Mouse (Mus musculus) limb, embryonic 12.5 days (tissue): ENCODE measurements at regions not wholly inside any gene's neighbourhood (a gene's known extent, or its start where the extent isn't known, plus 50 kb on each side); places are given as distances from the start of the nearest gene placed in this dataset.
A peak's percentile ranks its signal among the peaks of the same experiment; 100 is the strongest.
"Not testable (repeated sequence)": the region's sequence is repeated elsewhere in the genome, so short reads cannot be mapped to it uniquely, and the experiment has no call there.

Source experiments
- ATAC-seq: fragments of 200-750 bp; cut with Nextera tagmentation; 2 replicates; pipeline ENCODE4 v1.8.0; 2017; ENCODE audit warnings: low read depth, moderate TSS enrichment; ENCODE audit not compliant: insufficient number of reproducible peaks, insufficient read depth, low FRiP score, low TSS enrichment
- H3K27ac ChIP-seq: fragments of 300-500 bp; sonication (generic); 2 replicates; pipeline ENCODE4 v1.5.1; 2016; ENCODE audit warnings: mild to moderate bottlenecking, moderate library complexity
- H3K27me3 ChIP-seq: fragments of 300-500 bp; sonication (generic); 2 replicates; pipeline ENCODE4 v1.6.1; 2016; ENCODE audit warnings: mild to moderate bottlenecking, moderate library complexity
- H3K36me3 ChIP-seq: fragments of 300-500 bp; sonication (generic); 2 replicates; pipeline ENCODE4 v1.6.1; 2016; ENCODE audit warnings: mild to moderate bottlenecking, moderate library complexity
- H3K4me1 ChIP-seq: fragments of 300-500 bp; sonication (generic); replicated peaks from 2 replicates; pipeline ENCODE4 v1.6.1; 2016
- H3K4me2 ChIP-seq: fragments of 300-500 bp; sonication (generic); 2 replicates; pipeline ENCODE4 v1.6.1; 2016; ENCODE audit warnings: mild to moderate bottlenecking, moderate library complexity
- H3K4me3 ChIP-seq: fragments of 300-500 bp; sonication (generic); replicated peaks from 2 replicates; pipeline ENCODE4 v1.5.1; 2016; ENCODE audit warnings: mild to moderate bottlenecking
- H3K9ac ChIP-seq: fragments of 300-500 bp; sonication (generic); replicated peaks from 2 replicates; pipeline ENCODE4 v1.6.1; 2016; ENCODE audit warnings: mild to moderate bottlenecking, moderate library complexity
- H3K9me3 ChIP-seq: fragments of 300-500 bp; sonication (generic); 2 replicates; pipeline ENCODE4 v1.6.1; 2016; ENCODE audit warnings: mild to moderate bottlenecking, moderate library complexity
- WGBS: fragments of 180-500 bp; shearing (Covaris S2); methylation state at CpG from one replicate; pipeline ENCODE4 v1.1.7; 2016; 5-methylcytosine and 5-hydroxymethylcytosine counted together

DNA sequence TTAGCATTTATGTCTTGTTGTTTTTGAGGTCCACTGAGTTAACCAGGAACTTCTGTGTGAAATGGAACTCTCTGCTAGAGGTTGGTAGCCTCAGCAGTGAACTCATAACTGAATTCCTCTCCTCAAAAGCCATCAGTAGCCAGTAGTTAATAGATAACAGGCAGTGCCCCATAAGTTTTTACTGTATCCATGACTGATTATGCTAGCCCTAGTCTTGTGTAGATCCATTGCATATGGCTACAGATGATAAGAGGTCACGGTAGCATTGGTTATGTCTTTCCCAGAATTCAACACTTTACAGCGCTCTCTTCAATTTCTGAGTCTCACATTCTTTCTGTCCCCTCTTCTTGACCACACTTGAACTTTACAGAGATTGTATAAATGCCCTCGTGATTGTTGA is 499.7 kb upstream of the Dab2 start:
- WGBS: 95% methylated on average over 3 of the region's 3 CpGs
- Histone ChIP-seq H3K9ac (no peak overlapping the region), H3K27me3 (no peaks in the 10 kb centered on the region), H3K27ac (no peak overlapping the region), H3K4me1 (no peaks in the 10 kb centered on the region), H3K36me3 (no peaks in the 10 kb centered on the region), H3K4me3 (no peak overlapping the region), H3K4me2 (no peak overlapping the region), H3K9me3 (no peaks in the 10 kb centered on the region)
- no peak for ATAC-seq

GRCm38 (mm10) chr15:5811154-5811732 is 488.3 kb upstream of the Dab2 start:
- no peak overlapping the region for H3K27ac ChIP-seq
- no peaks in the 10 kb centered on the region for H3K9me3 ChIP-seq
- H3K9ac ChIP-seq: no peak overlapping the region
- no peaks in the 10 kb centered on the region for H3K27me3 ChIP-seq
- 74% methylated on average over 9 of the region's 9 CpGs for WGBS
- peaks cover 8% of the 10 kb centered on the region for H3K4me1 ChIP-seq
- peak; percentile 73; the same call in 1 of the 2 replicates for ATAC-seq
- H3K4me3 ChIP-seq: no peak overlapping the region
- no peaks in the 10 kb centered on the region for H3K36me3 ChIP-seq
- H3K4me2 ChIP-seq: no peak overlapping the region

DNA sequence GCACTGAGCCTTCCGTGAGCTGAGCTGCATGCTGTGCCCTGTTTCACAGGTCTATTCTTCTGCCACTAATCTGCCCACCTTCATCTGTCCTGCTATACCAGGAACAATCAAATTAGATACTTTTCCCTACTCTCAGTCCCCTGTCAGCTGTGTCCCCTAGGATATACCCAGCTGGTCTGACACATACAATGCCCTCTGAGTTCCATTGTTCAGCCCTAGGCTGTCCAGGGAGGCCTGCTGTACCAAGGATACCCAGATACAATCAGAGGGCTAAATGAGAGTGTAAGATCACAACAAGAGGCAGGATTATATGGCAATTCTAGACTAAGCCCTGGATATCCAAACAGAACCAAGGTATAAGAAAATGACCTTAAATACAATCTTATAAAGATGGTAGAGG is 487.6 kb upstream of the Dab2 start:
- H3K4me3 ChIP-seq: no peak overlapping the region
- ATAC-seq: no peak
- no peak overlapping the region for H3K4me2 ChIP-seq
- H3K4me1 ChIP-seq: peaks cover 8% of the 10 kb centered on the region
- no peaks in the 10 kb centered on the region for H3K9me3 ChIP-seq
- WGBS: 86% methylated on average over 1 of the region's 1 CpGs
- H3K27ac ChIP-seq: no peak overlapping the region
- no peaks in the 10 kb centered on the region for H3K27me3 ChIP-seq
- no peak overlapping the region for H3K9ac ChIP-seq
- no peaks in the 10 kb centered on the region for H3K36me3 ChIP-seq

GRCm38 (mm10) chr15:5817901-5818576 is 481.5 kb upstream of the Dab2 start:
- Histone ChIP-seq H3K9ac (no peak overlapping the region), H3K4me3 (no peak overlapping the region), H3K27ac (no peak overlapping the region), H3K9me3 (no peaks in the 10 kb centered on the region), H3K27me3 (no peaks in the 10 kb centered on the region), H3K4me1 (no peaks in the 10 kb centered on the region), H3K36me3 (no peaks in the 10 kb centered on the region), H3K4me2 (no peak overlapping the region)
- WGBS: 53% methylated on average over 7 of the region's 7 CpGs
- ATAC-seq: no peak

GRCm38 (mm10) chr15:5839963-5840362 is 459.6 kb upstream of the Dab2 start:
- no peaks in the 10 kb centered on the region for H3K36me3 ChIP-seq
- no peaks in the 10 kb centered on the region for H3K27me3 ChIP-seq
- no peaks in the 10 kb centered on the region for H3K4me1 ChIP-seq
- H3K9ac ChIP-seq: no peak overlapping the region
- H3K4me2 ChIP-seq: no peak overlapping the region
- no peaks in the 10 kb centered on the region for H3K9me3 ChIP-seq
- no peak for ATAC-seq
- H3K4me3 ChIP-seq: no peak overlapping the region
- WGBS: 77% methylated on average over 4 of the region's 4 CpGs
- H3K27ac ChIP-seq: no peak overlapping the region

DNA sequence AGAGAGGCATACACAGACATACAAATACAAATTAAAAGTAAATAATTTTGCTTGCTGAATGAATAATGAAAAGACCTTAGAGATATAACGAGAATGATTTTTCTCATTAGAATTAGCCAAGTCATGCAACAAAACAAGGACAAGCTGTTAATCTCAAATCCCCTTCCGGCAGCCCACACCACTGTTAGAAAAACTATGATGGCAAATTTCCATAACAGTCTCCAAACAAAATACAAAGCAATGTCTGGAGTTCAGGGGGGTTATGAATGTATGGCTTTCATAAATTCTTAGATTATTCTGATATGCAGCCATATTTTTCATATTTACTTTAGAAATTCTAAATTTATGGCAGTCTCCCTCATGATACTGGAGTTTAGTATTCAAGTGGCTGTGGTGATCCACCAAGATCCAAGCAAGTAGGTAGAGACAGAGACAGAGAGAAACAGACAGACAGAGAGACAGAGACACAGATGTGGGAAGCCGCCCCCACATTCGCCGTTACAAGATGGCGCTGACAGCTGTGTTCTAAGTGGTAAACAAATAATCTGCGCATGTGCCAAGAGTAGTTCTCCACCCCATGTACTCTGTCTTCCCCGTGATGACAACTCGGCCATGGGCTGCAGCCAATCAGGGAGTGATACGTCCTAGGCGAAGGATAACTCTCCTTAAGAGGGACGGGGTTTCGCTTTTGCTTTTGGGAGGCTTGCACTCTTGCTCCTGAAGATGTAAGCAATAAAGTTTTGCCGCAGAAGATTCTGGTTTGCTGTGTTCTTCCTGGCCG is 458.0 kb upstream of the Dab2 start:
- H3K9ac ChIP-seq, H3K36me3 ChIP-seq, H3K27me3 ChIP-seq, ATAC-seq, H3K4me2 ChIP-seq, H3K9me3 ChIP-seq, H3K4me3 ChIP-seq, H3K4me1 ChIP-seq, H3K27ac ChIP-seq: not testable (repeated sequence)
- 90% methylated on average over 15 of the region's 15 CpGs for WGBS

GRCm38 (mm10) chr15:5846571-5846970 is 453.0 kb upstream of the Dab2 start:
- Histone ChIP-seq H3K9me3 (no peaks in the 10 kb centered on the region), H3K9ac (no peak overlapping the region), H3K4me2 (no peak overlapping the region), H3K4me1 (no peaks in the 10 kb centered on the region), H3K36me3 (no peaks in the 10 kb centered on the region), H3K27ac (no peak overlapping the region), H3K27me3 (no peaks in the 10 kb centered on the region), H3K4me3 (no peak overlapping the region)
- ATAC-seq: no peak
- 87% methylated on average over 5 of the region's 5 CpGs for WGBS

DNA sequence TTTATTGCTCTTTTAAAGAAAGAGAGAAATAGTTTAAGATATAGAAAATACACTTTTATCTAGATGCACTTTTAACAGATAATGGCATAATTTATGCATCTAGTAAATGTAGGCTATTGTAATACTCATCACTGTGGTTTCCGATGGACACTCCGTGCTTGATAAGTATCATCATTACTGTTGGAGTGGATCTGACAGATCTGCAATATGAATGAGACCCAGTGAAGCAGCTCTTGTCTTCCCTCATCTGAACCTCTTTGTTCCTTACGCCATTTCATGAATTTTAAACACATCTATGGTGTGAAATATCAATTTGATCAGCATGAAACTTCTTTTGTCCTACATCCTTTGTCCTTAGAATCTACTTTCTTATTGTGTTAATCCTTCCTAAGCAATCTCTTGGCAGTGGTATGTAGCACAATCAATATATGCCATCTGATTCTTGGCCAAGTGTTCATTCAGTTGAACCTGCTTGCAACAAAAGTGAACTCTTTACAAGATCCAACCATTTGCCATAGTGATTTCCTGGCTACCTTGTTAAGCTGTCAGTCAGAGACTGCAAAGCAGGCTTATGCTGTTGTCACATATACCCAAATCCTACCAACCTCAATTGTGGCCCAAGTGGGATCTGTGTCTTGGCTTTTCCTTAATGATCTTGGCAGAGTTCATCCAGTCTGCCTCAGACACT is 452.0 kb upstream of the Dab2 start:
- Histone ChIP-seq H3K27me3 (no peaks in the 10 kb centered on the region), H3K9me3 (no peaks in the 10 kb centered on the region), H3K4me3 (no peak overlapping the region), H3K27ac (no peak overlapping the region), H3K4me2 (no peak overlapping the region), H3K9ac (no peak overlapping the region), H3K36me3 (no peaks in the 10 kb centered on the region), H3K4me1 (no peaks in the 10 kb centered on the region)
- no peak for ATAC-seq
- WGBS: 89% methylated on average over 3 of the region's 3 CpGs

DNA sequence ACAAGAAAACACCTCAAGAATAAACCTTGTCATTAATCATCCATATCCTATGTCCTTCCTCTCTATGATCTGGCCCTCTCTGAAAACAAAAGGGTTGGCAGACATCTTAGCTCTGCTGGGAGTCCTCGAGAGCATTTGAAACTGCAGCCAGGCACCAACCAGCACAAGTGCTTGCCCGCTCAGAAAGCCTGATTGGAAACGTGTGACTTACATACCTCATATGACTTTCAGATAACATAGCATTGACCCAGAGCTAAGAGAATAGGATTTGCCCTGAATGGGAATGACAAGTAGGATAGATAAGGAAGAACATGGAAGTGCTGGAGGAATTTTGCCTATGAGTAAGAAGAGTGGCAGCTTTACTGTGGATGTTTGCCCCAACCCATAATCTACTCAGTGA is 447.1 kb upstream of the Dab2 start:
- WGBS: 69% methylated on average over 3 of the region's 3 CpGs

GRCm38 (mm10) chr15:5869289-5869688 is 430.3 kb upstream of the Dab2 start:
- Histone ChIP-seq H3K36me3 (no peaks in the 10 kb centered on the region), H3K4me3 (no peak overlapping the region), H3K4me2 (peak overlapping the region; percentile 42), H3K27me3 (no peaks in the 10 kb centered on the region), H3K9ac (no peak overlapping the region), H3K27ac (no peak overlapping the region), H3K4me1 (peaks cover 14% of the 10 kb centered on the region), H3K9me3 (no peaks in the 10 kb centered on the region)
- WGBS: 13% methylated on average over 12 of the region's 12 CpGs
- ATAC-seq: no peak

More for the DNA sequence above, 447.1 kb upstream of the Dab2 start:
- H3K4me3 ChIP-seq: no peak overlapping the region
- H3K9ac ChIP-seq: no peak overlapping the region
- no peaks in the 10 kb centered on the region for H3K27me3 ChIP-seq
- no peak for ATAC-seq
- H3K9me3 ChIP-seq: no peaks in the 10 kb centered on the region
- H3K4me1 ChIP-seq: no peaks in the 10 kb centered on the region
- no peak overlapping the region for H3K4me2 ChIP-seq
- no peaks in the 10 kb centered on the region for H3K36me3 ChIP-seq
- no peak overlapping the region for H3K27ac ChIP-seq

DNA sequence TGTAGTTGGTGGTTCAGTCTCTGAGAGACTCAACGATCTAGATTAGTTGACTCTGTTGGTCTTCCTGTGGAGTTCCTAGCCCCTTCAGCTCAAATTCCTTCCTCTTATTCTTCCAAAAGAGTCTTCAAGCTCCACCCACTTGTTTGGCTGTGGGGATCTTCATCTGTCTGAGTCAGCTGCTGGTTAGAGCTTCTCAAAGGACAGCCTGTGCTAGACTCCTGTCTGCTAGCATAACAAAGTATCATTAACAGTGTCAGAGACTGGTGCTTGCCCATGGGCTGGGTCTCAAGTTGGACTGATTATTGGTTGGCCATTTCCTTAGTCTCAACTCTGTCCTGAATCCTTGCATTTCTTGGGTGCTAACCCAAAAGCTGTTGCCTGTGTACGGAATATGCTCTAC is 429.7 kb upstream of the Dab2 start:
- Histone ChIP-seq H3K27ac (peak overlapping the region; percentile 20; the same call in 1 of the 2 replicates), H3K36me3 (no peaks in the 10 kb centered on the region), H3K4me1 (peaks cover 14% of the 10 kb centered on the region), H3K27me3 (no peaks in the 10 kb centered on the region), H3K4me2 (peak overlapping the region; percentile 42; the same call in 1 of the 2 replicates), H3K9me3 (no peaks in the 10 kb centered on the region), H3K4me3 (no peak overlapping the region), H3K9ac (no peak overlapping the region)
- 73% methylated on average over 2 of the region's 2 CpGs for WGBS
- no peak for ATAC-seq
